Mouse (Mus musculus): ENCODE results near the gene Clybl. TPM values are rescaled to one million over a fixed set of nuclear protein-coding genes. Genes with fewer than 3 reads are reported as not detected.

Gene Clybl
- polyA plus RNA-seq, 2 experiments, result 13.3 to 20.4 TPM

- Histone ChIP-seq H3K27me3 (ENCODE audit: control insufficient read depth, insufficient read depth, low read length) (peaks cover 20% of the 10 kb centered on the region), H3K4me1 (ENCODE audit: control insufficient read depth, insufficient read depth, low read length) (peaks cover 11% of the 10 kb centered on the region; the same call in 1 of the 2 replicates), H3K9ac (ENCODE audit: low read depth, low read length, severe bottlenecking) (no peak overlapping the region), H3K27ac (replicated peaks; ENCODE audit: low read depth, low read length) (no peak overlapping the region), H3K4me2 (replicated peaks; ENCODE audit: low read depth, low read length, severe bottlenecking) (no peak overlapping the region), H3K4me3 (replicated peaks; ENCODE audit: low read length) (no peak overlapping the region), H3K9me3 (ENCODE audit: control insufficient read depth, low read length) (no peaks in the 10 kb centered on the region), H3K36me3 (ENCODE audit: control insufficient read depth, insufficient read depth, low read length) (no peaks in the 10 kb centered on the region)
- 90% methylated on average over 1 of the region's 1 CpGs for WGBS
- TF ChIP-seq POLR2A (IDR thresholded peaks at IDR 0.05; ENCODE audit: borderline replicate concordance, extremely low read depth, insufficient read depth, insufficient read length), result no peak
- DNase-seq (ENCODE audit: low spot score) (no peak), ATAC-seq (ENCODE audit: low FRiP score, low read depth) (no peak)
Measured at GRCm38 (mm10) chr14:122243874-122244273, 62.4 kb downstream of the Clybl start.

GRCm38 (mm10) chr14:122246919-122247859, 65.7 kb downstream of the Clybl start:
- Histone ChIP-seq H3K4me3 (replicated peaks; ENCODE audit: low read length) (no peak overlapping the region), H3K9me3 (ENCODE audit: control insufficient read depth, low read length) (no peaks in the 10 kb centered on the region), H3K4me1 (ENCODE audit: control insufficient read depth, insufficient read depth, low read length) (peaks cover 11% of the 10 kb centered on the region; the same call in 1 of the 2 replicates), H3K27ac (replicated peaks; ENCODE audit: low read depth, low read length) (no peak overlapping the region), H3K9ac (ENCODE audit: low read depth, low read length, severe bottlenecking) (no peak overlapping the region), H3K36me3 (ENCODE audit: control insufficient read depth, insufficient read depth, low read length) (no peaks in the 10 kb centered on the region), H3K27me3 (ENCODE audit: control insufficient read depth, insufficient read depth, low read length) (peaks cover 46% of the 10 kb centered on the region), H3K4me2 (replicated peaks; ENCODE audit: low read depth, low read length, severe bottlenecking) (0 out of 2 replicates have a peak overlapping the region, but pooled peaks have one; percentile 0)
- ATAC-seq (ENCODE audit: low FRiP score, low read depth) (peak; percentile 77), DNase-seq (ENCODE audit: low spot score) (peak; percentile 72)
- 22% methylated on average over 18 of the region's 18 CpGs for WGBS
- no peak for TF ChIP-seq POLR2A (IDR thresholded peaks at IDR 0.05; ENCODE audit: borderline replicate concordance, extremely low read depth, insufficient read depth, insufficient read length)

- no peak for TF ChIP-seq POLR2A (IDR thresholded peaks at IDR 0.05; ENCODE audit: borderline replicate concordance, extremely low read depth, insufficient read depth, insufficient read length)
- Histone ChIP-seq H3K9ac (ENCODE audit: low read depth, low read length, severe bottlenecking) (no peak overlapping the region), H3K4me1 (ENCODE audit: control insufficient read depth, insufficient read depth, low read length) (peaks cover 11% of the 10 kb centered on the region; the same call in 1 of the 2 replicates), H3K27me3 (ENCODE audit: control insufficient read depth, insufficient read depth, low read length) (peaks cover 45% of the 10 kb centered on the region), H3K9me3 (ENCODE audit: control insufficient read depth, low read length) (no peaks in the 10 kb centered on the region), H3K27ac (replicated peaks; ENCODE audit: low read depth, low read length) (no peak overlapping the region), H3K4me2 (replicated peaks; ENCODE audit: low read depth, low read length, severe bottlenecking) (no peak overlapping the region), H3K36me3 (ENCODE audit: control insufficient read depth, insufficient read depth, low read length) (no peaks in the 10 kb centered on the region), H3K4me3 (replicated peaks; ENCODE audit: low read length) (no peak overlapping the region)
- 81% methylated on average over 3 of the region's 3 CpGs for WGBS
- DNase-seq (ENCODE audit: low spot score) (no peak), ATAC-seq (ENCODE audit: low FRiP score, low read depth) (no peak)
Measured at GRCm38 (mm10) chr14:122249123-122249522, 67.6 kb downstream of the Clybl start.

GRCm38 (mm10) chr14:122251346-122251745, 69.8 kb downstream of the Clybl start:
- H3K9ac ChIP-seq (ENCODE audit: low read depth, low read length, severe bottlenecking), result no peak overlapping the region
- H3K36me3 ChIP-seq (ENCODE audit: control insufficient read depth, insufficient read depth, low read length), result no peaks in the 10 kb centered on the region
- no peak overlapping the region for H3K27ac ChIP-seq (replicated peaks; ENCODE audit: low read depth, low read length)
- no peak for TF ChIP-seq POLR2A (IDR thresholded peaks at IDR 0.05; ENCODE audit: borderline replicate concordance, extremely low read depth, insufficient read depth, insufficient read length)
- H3K27me3 ChIP-seq (ENCODE audit: control insufficient read depth, insufficient read depth, low read length), result peaks cover 53% of the 10 kb centered on the region
- no peak overlapping the region for H3K4me2 ChIP-seq (replicated peaks; ENCODE audit: low read depth, low read length, severe bottlenecking)
- no peak for ATAC-seq (ENCODE audit: low FRiP score, low read depth)
- no peaks in the 10 kb centered on the region for H3K9me3 ChIP-seq (ENCODE audit: control insufficient read depth, low read length)
- H3K4me3 ChIP-seq (replicated peaks; ENCODE audit: low read length), result no peak overlapping the region
- H3K4me1 ChIP-seq (ENCODE audit: control insufficient read depth, insufficient read depth, low read length), result peaks cover 16% of the 10 kb centered on the region; the same call in 1 of the 2 replicates
- DNase-seq (ENCODE audit: low spot score), result no peak

GRCm38 (mm10) chr14:122255562-122256260, 74.2 kb downstream of the Clybl start:
- no peak for ATAC-seq (ENCODE audit: low FRiP score, low read depth)
- H3K4me1 ChIP-seq (ENCODE audit: control insufficient read depth, insufficient read depth, low read length), result 0 out of 2 replicates have a peak, but pooled peaks cover 5% of the 10 kb centered on the region
- 2% methylated on average over 21 of the region's 21 CpGs for WGBS
- H3K4me3 ChIP-seq (replicated peaks; ENCODE audit: low read length), result no peak overlapping the region; the same call in 1 of the 2 replicates
- peaks cover 58% of the 10 kb centered on the region for H3K27me3 ChIP-seq (ENCODE audit: control insufficient read depth, insufficient read depth, low read length)
- no peaks in the 10 kb centered on the region for H3K9me3 ChIP-seq (ENCODE audit: control insufficient read depth, low read length)
- H3K4me2 ChIP-seq (replicated peaks; ENCODE audit: low read depth, low read length, severe bottlenecking), result 0 out of 2 replicates have a peak overlapping the region, but pooled peaks have one; percentile 3
- H3K36me3 ChIP-seq (ENCODE audit: control insufficient read depth, insufficient read depth, low read length), result no peaks in the 10 kb centered on the region
- H3K27ac ChIP-seq (replicated peaks; ENCODE audit: low read depth, low read length), result no peak overlapping the region
- no peak overlapping the region for H3K9ac ChIP-seq (ENCODE audit: low read depth, low read length, severe bottlenecking)
- no peak for TF ChIP-seq POLR2A (IDR thresholded peaks at IDR 0.05; ENCODE audit: borderline replicate concordance, extremely low read depth, insufficient read depth, insufficient read length)
- no peak for DNase-seq (ENCODE audit: low spot score)

Measured in limb, embryonic 14.5 days (tissue).